Mouse (Mus musculus) lung, embryonic 14.5 days (tissue): ENCODE data around the gene Trappc2. TPM values are rescaled to one million over a fixed set of nuclear protein-coding genes. Genes with fewer than 3 reads are reported as not detected.

Experiments
- ATAC-seq: fragments of 200-750 bp; cut with Nextera tagmentation; 2 replicates; pipeline ENCODE4 v1.8.0; 2017; ENCODE audit warnings: mild to moderate bottlenecking, moderate TSS enrichment, moderate library complexity; ENCODE audit not compliant: insufficient read depth
- DNase-seq: peaks from one replicate; pipeline ENCODE4 v3.0.0-alpha.2; 2015
- H3K27ac ChIP-seq: fragments of 300-500 bp; sonication (generic); 2 replicates; pipeline ENCODE4 v1.5.1; 2014; ENCODE audit warnings: low read depth, mild to moderate bottlenecking, moderate library complexity
- H3K27me3 ChIP-seq: fragments of 300-500 bp; sonication (generic); 2 replicates; pipeline ENCODE4 v1.6.1; 2014; ENCODE audit warnings: low read length, control low read depth; ENCODE audit not compliant: insufficient read depth
- H3K36me3 ChIP-seq: fragments of 300-500 bp; sonication (generic); 2 replicates; pipeline ENCODE4 v1.6.1; 2014; ENCODE audit warnings: control low read depth; ENCODE audit not compliant: insufficient read depth
- H3K4me1 ChIP-seq: fragments of 300-500 bp; sonication (generic); 2 replicates; pipeline ENCODE4 v1.6.1; 2014; ENCODE audit warnings: antibody characterized with exemption, control low read depth; ENCODE audit not compliant: insufficient read depth
- H3K4me2 ChIP-seq: fragments of 300-500 bp; sonication (generic); 2 replicates; pipeline ENCODE4 v1.6.1; 2014; ENCODE audit warnings: mild to moderate bottlenecking
- H3K4me3 ChIP-seq: fragments of 300-500 bp; sonication (generic); 2 replicates; pipeline ENCODE4 v1.5.1; 2014; ENCODE audit warnings: low read depth, low read length
- H3K9ac ChIP-seq: fragments of 300-500 bp; sonication (generic); 2 replicates; pipeline ENCODE4 v1.6.1; 2014
- H3K9me3 ChIP-seq: fragments of 300-500 bp; sonication (generic); 2 replicates; pipeline ENCODE4 v1.6.1; 2016; ENCODE audit warnings: low read depth, low read length, control low read depth
- CTCF ChIP-seq: IDR thresholded peaks from 2 replicates; pipeline ENCODE4 v1.5.1; 2016; ENCODE audit warnings: antibody characterized with exemption, low read depth
- WGBS: fragments of 180-500 bp; shearing (Covaris S2); extraction: QIAGEN DNeasy Blood & Tissue Kit; methylation state at CpG from one replicate; pipeline ENCODE4 v1.1.7; 2014; 5-methylcytosine and 5-hydroxymethylcytosine counted together
- polyA plus RNA-seq: library from polyadenylated mRNA; unstranded; fragments of >200 nt; fragmentation: Nextera tagmentation; extraction: Ambion mirVana; gene quantifications from 2 replicates; pipeline ENCODE4 v1.2.1, GENCODE M21; 2014

Trappc2 gene
- polyA plus RNA-seq, 1 experiment from 2014 or later = 28.1 TPM

- H3K27ac ChIP-seq = peak within 1 kb of the TSS; percentile 79
- peak within 1 kb of the TSS; percentile 62 for H3K4me3 ChIP-seq
- WGBS = 12% methylated on average over 37 of the region's 41 CpGs
- ATAC-seq = peak; percentile 98
- H3K4me2 ChIP-seq = peak within 1 kb of the TSS; percentile 63
- peak within 1 kb of the TSS; percentile 68 for H3K9ac ChIP-seq
- no peaks in the 10 kb centered on the region for H3K9me3 ChIP-seq
- TF ChIP-seq CTCF = no peak
- peak; percentile 94 for DNase-seq
- no peaks in the 10 kb centered on the region for H3K4me1 ChIP-seq
- H3K36me3 ChIP-seq = peaks cover 11% of the 10 kb centered on the region; the same call in 1 of the 2 replicates
- no peaks in the 10 kb centered on the region for H3K27me3 ChIP-seq
Observed at GRCm38 (mm10) chrX:166479365-166479983, 39.1 kb downstream of the Trappc2 start, which contains the start of gene Rab9. Gene Rab9 (minus strand): TSS chrX:166479867.

GRCm38 (mm10) chrX:166495052-166495451, 54.7 kb downstream of the Trappc2 start:
- Histone ChIP-seq H3K4me2 (no peak overlapping the region), H3K36me3 (no peaks in the 10 kb centered on the region), H3K4me1 (no peaks in the 10 kb centered on the region), H3K9me3 (no peaks in the 10 kb centered on the region), H3K9ac (no peak overlapping the region), H3K27ac (no peak overlapping the region), H3K4me3 (no peak overlapping the region), H3K27me3 (no peaks in the 10 kb centered on the region)
- TF ChIP-seq CTCF = no peak
- 85% methylated on average over 2 of the region's 2 CpGs for WGBS
- ATAC-seq = no peak
- no peak for DNase-seq

DNA sequence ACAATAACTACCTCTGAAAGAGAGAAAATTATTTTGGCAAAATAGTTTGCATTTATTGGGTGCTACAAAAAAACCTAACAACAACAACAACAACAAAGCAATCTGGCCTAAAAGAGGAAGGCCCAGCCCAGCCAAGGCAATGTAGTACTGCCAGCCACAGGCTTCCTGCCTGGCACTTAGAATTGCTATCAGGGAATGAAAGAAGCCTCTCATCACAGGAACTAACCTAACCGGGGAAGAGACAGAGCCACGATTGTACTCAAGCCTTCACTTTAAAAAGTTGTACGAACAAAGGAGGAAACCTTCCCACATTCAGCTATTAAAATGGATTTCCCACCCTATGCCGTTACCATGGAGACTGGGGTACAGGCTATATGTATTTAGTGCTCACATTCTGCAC, 57.4 kb downstream of the Trappc2 start:
- WGBS = 79% methylated on average over 4 of the region's 4 CpGs
- Histone ChIP-seq H3K9ac (no peak overlapping the region), H3K9me3 (no peaks in the 10 kb centered on the region), H3K4me3 (no peak overlapping the region), H3K27ac (no peak overlapping the region), H3K27me3 (no peaks in the 10 kb centered on the region), H3K4me2 (no peak overlapping the region), H3K4me1 (no peaks in the 10 kb centered on the region), H3K36me3 (no peaks in the 10 kb centered on the region)
- TF ChIP-seq CTCF = no peak
- ATAC-seq (no peak), DNase-seq (peak; percentile 14)

DNA sequence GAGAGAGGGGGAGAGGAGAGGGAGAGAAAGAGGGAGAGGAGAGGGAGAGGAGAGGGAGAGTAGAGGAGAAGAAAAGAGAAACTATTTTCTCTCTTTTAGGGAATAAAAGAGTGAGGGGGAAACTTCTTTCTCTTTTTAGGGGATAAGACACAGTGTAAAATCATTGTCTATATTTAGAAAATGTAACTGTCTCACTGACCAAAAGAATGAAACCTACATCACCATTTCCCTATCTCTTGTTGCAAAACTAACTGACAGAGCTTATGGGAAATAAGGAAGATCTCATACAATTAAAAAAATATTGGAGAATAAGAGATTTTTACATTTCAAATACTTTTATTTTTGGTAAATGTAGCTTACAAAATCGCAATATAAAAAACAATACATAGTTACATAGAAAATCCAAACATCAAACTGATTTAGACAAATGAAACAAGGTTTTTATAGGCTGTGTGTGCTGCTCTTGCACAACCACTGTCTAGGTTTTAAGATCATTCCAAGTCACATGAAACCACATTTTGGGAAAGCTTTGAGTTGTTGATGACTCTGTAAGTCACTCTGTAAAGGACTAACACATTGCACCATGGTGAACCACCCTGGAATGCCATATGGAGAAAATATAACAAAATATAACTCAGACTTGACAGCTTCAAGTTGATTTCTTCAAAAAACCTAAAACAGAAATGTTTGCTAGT, 59.3 kb downstream of the Trappc2 start:
- TF ChIP-seq CTCF = no peak
- 70% methylated on average over 1 of the region's 1 CpGs for WGBS
- Histone ChIP-seq H3K9me3 (no peaks in the 10 kb centered on the region), H3K9ac (no peak overlapping the region), H3K27me3 (no peaks in the 10 kb centered on the region), H3K4me2 (no peak overlapping the region), H3K4me1 (no peaks in the 10 kb centered on the region), H3K36me3 (no peaks in the 10 kb centered on the region), H3K27ac (no peak overlapping the region), H3K4me3 (no peak overlapping the region)
- DNase-seq (no peak), ATAC-seq (no peak)

Other genes with a start within 250 kb of the Trappc2 start
- 41.9 and 42.0 TPM in 2 replicates for gene Gpm6b, start 201.7 kb upstream of the Trappc2 start, polyA plus RNA-seq
- gene Ofd1, start 130 bp downstream of the Trappc2 start, polyA plus RNA-seq = 8.0 and 9.2 TPM in 2 replicates
- gene Rab9, start 39.3 kb downstream of the Trappc2 start, polyA plus RNA-seq = 65.9 and 66.9 TPM in 2 replicates
- 7.1 and 7.4 TPM in 2 replicates for gene Tceanc, start 78.0 kb downstream of the Trappc2 start, polyA plus RNA-seq
- 36.1 and 39.2 TPM in 2 replicates for gene Egfl6, start 145.1 kb downstream of the Trappc2 start, polyA plus RNA-seq